Mouse (Mus musculus): Measurements from ENCODE around the gene Gm10273.

The Gm10273 gene

GRCm38 (mm10) chr10:59402899-59403792 is 7.7 kb downstream of the Gm10273 start, which contains the start of gene Pla2g12b:
TSS of gene Pla2g12b (plus strand) at chr10:59403660.
- DNase-seq (ENCODE audit: low spot score in 2 of 2): no peak

GRCm38 (mm10) chr10:59403793-59404149 is 8.3 kb downstream of the Gm10273 start:
- no peak for DNase-seq (ENCODE audit: low spot score in 2 of 2)

GRCm38 (mm10) chr10:59408499-59408898 is 13.1 kb downstream of the Gm10273 start:
- DNase-seq (ENCODE audit: low spot score in 2 of 2): no peak

- no peak for DNase-seq (ENCODE audit: low spot score in 2 of 2)
Measured at GRCm38 (mm10) chr10:59410264-59410663, 14.8 kb downstream of the Gm10273 start.

GRCm38 (mm10) chr10:59413711-59414110 is 18.3 kb downstream of the Gm10273 start:
- no peak for DNase-seq (ENCODE audit: low spot score in 2 of 2)

- DNase-seq (ENCODE audit: low spot score in 2 of 2): no peak
Measured at GRCm38 (mm10) chr10:59416623-59417022, 21.2 kb downstream of the Gm10273 start.

GRCm38 (mm10) chr10:59419516-59419915 is 24.1 kb downstream of the Gm10273 start:
- no peak for DNase-seq (ENCODE audit: low spot score in 2 of 2)

- no peak for DNase-seq (ENCODE audit: low spot score in 2 of 2)
Measured at GRCm38 (mm10) chr10:59424453-59424852, 29.0 kb downstream of the Gm10273 start.

GRCm38 (mm10) chr10:59425369-59425768 is 29.9 kb downstream of the Gm10273 start:
- no peak for DNase-seq (ENCODE audit: low spot score in 2 of 2)

- no peak for DNase-seq (ENCODE audit: low spot score in 2 of 2)
Measured at GRCm38 (mm10) chr10:59426371-59426770, 30.9 kb downstream of the Gm10273 start.

- DNase-seq (ENCODE audit: low spot score in 2 of 2): no peak
Measured at GRCm38 (mm10) chr10:59429448-59430135, 34.2 kb downstream of the Gm10273 start.

- peak; percentile 20 to 25 for DNase-seq (ENCODE audit: low spot score in 2 of 2)
Measured at GRCm38 (mm10) chr10:59430701-59431218, 35.3 kb downstream of the Gm10273 start.

- DNase-seq (ENCODE audit: low spot score in 2 of 2): no peak
Measured at GRCm38 (mm10) chr10:59435746-59436145, 40.3 kb downstream of the Gm10273 start.

GRCm38 (mm10) chr10:59438651-59439050 is 43.2 kb downstream of the Gm10273 start:
- no peak for DNase-seq (ENCODE audit: low spot score in 2 of 2)

- DNase-seq (ENCODE audit: low spot score in 2 of 2): no peak
Measured at GRCm38 (mm10) chr10:59439508-59439931, 44.1 kb downstream of the Gm10273 start.

GRCm38 (mm10) chr10:59440177-59440576 is 44.7 kb downstream of the Gm10273 start:
- no peak for DNase-seq (ENCODE audit: low spot score in 2 of 2)

- DNase-seq (ENCODE audit: low spot score in 2 of 2): no peak
Measured at GRCm38 (mm10) chr10:59441735-59442134, 46.3 kb downstream of the Gm10273 start, which contains the start of gene Oit3. TSS of gene Oit3 (minus strand) at chr10:59441778.

GRCm38 (mm10) chr10:59443212-59443611 is 47.8 kb downstream of the Gm10273 start:
- no peak for DNase-seq (ENCODE audit: low spot score in 2 of 2)

GRCm38 (mm10) chr10:59444106-59444505 is 48.7 kb downstream of the Gm10273 start:
- DNase-seq (ENCODE audit: low spot score in 2 of 2): no peak

GRCm38 (mm10) chr10:59444635-59445034 is 49.2 kb downstream of the Gm10273 start:
- no peak for DNase-seq (ENCODE audit: low spot score in 2 of 2)

All from urinary bladder, adult 18-20 months (tissue).